Mouse (Mus musculus): ENCODE measurements around the gene Sclt1.

The Sclt1 gene

GRCm38 (mm10) chr3:41606330-41606664 lies 136.0 kb downstream of the Sclt1 start:
- DNase-seq (ENCODE audit: low read depth, low spot score): peak; percentile 69

GRCm38 (mm10) chr3:41605601-41606329 lies 136.5 kb downstream of the Sclt1 start:
- no peak for DNase-seq (ENCODE audit: low read depth, low spot score)

GRCm38 (mm10) chr3:41604629-41605321 lies 137.5 kb downstream of the Sclt1 start:
- DNase-seq (ENCODE audit: low read depth, low spot score): no peak

- DNase-seq (ENCODE audit: low read depth, low spot score): no peak
Measured at GRCm38 (mm10) chr3:41603470-41604019, 138.8 kb downstream of the Sclt1 start.

GRCm38 (mm10) chr3:41602933-41603332 lies 139.4 kb downstream of the Sclt1 start:
- DNase-seq (ENCODE audit: low read depth, low spot score): no peak

- peak; percentile 58 for DNase-seq (ENCODE audit: low read depth, low spot score)
Measured at GRCm38 (mm10) chr3:41601226-41602020, 140.9 kb downstream of the Sclt1 start.

GRCm38 (mm10) chr3:41599806-41600589 lies 142.3 kb downstream of the Sclt1 start:
- peak; percentile 78 for DNase-seq (ENCODE audit: low read depth, low spot score)

GRCm38 (mm10) chr3:41599226-41599625 lies 143.1 kb downstream of the Sclt1 start:
- DNase-seq (ENCODE audit: low read depth, low spot score): no peak

- DNase-seq (ENCODE audit: low read depth, low spot score): no peak
Measured at GRCm38 (mm10) chr3:41598412-41598811, 143.9 kb downstream of the Sclt1 start.

GRCm38 (mm10) chr3:41597036-41597435 lies 145.3 kb downstream of the Sclt1 start:
- no peak for DNase-seq (ENCODE audit: low read depth, low spot score)

- no peak for DNase-seq (ENCODE audit: low read depth, low spot score)
Measured at GRCm38 (mm10) chr3:41595010-41595409, 147.3 kb downstream of the Sclt1 start.

- DNase-seq (ENCODE audit: low read depth, low spot score): peak; percentile 64
Measured at GRCm38 (mm10) chr3:41594097-41594879, 148.0 kb downstream of the Sclt1 start.

- no peak for DNase-seq (ENCODE audit: low read depth, low spot score)
Measured at GRCm38 (mm10) chr3:41592805-41593204, 149.5 kb downstream of the Sclt1 start.

- DNase-seq (ENCODE audit: low read depth, low spot score): no peak
Measured at GRCm38 (mm10) chr3:41591651-41592170, 150.6 kb downstream of the Sclt1 start.

- DNase-seq (ENCODE audit: low read depth, low spot score): no peak
Measured at GRCm38 (mm10) chr3:41590695-41591559, 151.4 kb downstream of the Sclt1 start.

- no peak for DNase-seq (ENCODE audit: low read depth, low spot score)
Measured at GRCm38 (mm10) chr3:41589988-41590387, 152.3 kb downstream of the Sclt1 start.

- DNase-seq (ENCODE audit: low read depth, low spot score): no peak
Measured at GRCm38 (mm10) chr3:41589246-41589914, 152.9 kb downstream of the Sclt1 start.

- DNase-seq (ENCODE audit: low read depth, low spot score): no peak
Measured at GRCm38 (mm10) chr3:41588495-41588894, 153.8 kb downstream of the Sclt1 start.

- peak; percentile 52 for DNase-seq (ENCODE audit: low read depth, low spot score)
Measured at GRCm38 (mm10) chr3:41587588-41587987, 154.7 kb downstream of the Sclt1 start.
